Mouse (Mus musculus) fibroblast of lung, adult 2 months (primary cell): ENCODE measurements around the gene Lrp1.
"Not testable (repeated sequence)": the region's sequence is repeated elsewhere in the genome, so short reads cannot be mapped to it uniquely, and the experiment has no call there.

Experiments
- DNase-seq: peaks from one replicate; pipeline ENCODE4 v3.0.0-alpha.2; 2011; ENCODE audit warnings: low read depth

Gene Lrp1

GRCm38 (mm10) chr10:127620406-127621190 is at the start of gene Lrp1:
Gene Lrp1 (minus strand): TSS chr10:127621148.
- DNase-seq, result no peak

- no peak for DNase-seq
Measured at GRCm38 (mm10) chr10:127670185-127670584, 49.2 kb upstream of the Lrp1 start.

GRCm38 (mm10) chr10:127669170-127669569 is 48.2 kb upstream of the Lrp1 start:
- DNase-seq, result no peak

- DNase-seq, result peak; percentile 77
Measured at GRCm38 (mm10) chr10:127668093-127669050, 47.4 kb upstream of the Lrp1 start, which contains the start of gene Nab2. Gene Nab2 (minus strand): TSS chr10:127668568.

- peak; percentile 97 for DNase-seq
Measured at GRCm38 (mm10) chr10:127667269-127668092, 46.5 kb upstream of the Lrp1 start.

- DNase-seq, result peak; percentile 86
Measured at GRCm38 (mm10) chr10:127666501-127667268, 45.7 kb upstream of the Lrp1 start, which contains the start of gene Nemp1. Gene Nemp1 (plus strand): TSS chr10:127666901.

GRCm38 (mm10) chr10:127665366-127666181 is 44.6 kb upstream of the Lrp1 start:
- DNase-seq, result no peak

GRCm38 (mm10) chr10:127664891-127665290 is 43.9 kb upstream of the Lrp1 start:
- no peak for DNase-seq

- DNase-seq, result no peak
Measured at GRCm38 (mm10) chr10:127664166-127664565, 43.2 kb upstream of the Lrp1 start.

GRCm38 (mm10) chr10:127663590-127663989 is 42.6 kb upstream of the Lrp1 start:
- DNase-seq, result no peak

- DNase-seq, result no peak
Measured at GRCm38 (mm10) chr10:127662666-127663253, 41.8 kb upstream of the Lrp1 start.

GRCm38 (mm10) chr10:127661915-127662663 is 41.1 kb upstream of the Lrp1 start:
- DNase-seq, result peak; percentile 49

GRCm38 (mm10) chr10:127661291-127661914 is 40.5 kb upstream of the Lrp1 start:
- DNase-seq, result no peak

- no peak for DNase-seq
Measured at GRCm38 (mm10) chr10:127659551-127659950, 38.6 kb upstream of the Lrp1 start.

GRCm38 (mm10) chr10:127658076-127658475 is 37.1 kb upstream of the Lrp1 start:
- DNase-seq, result no peak

GRCm38 (mm10) chr10:127657617-127658016 is 36.7 kb upstream of the Lrp1 start:
- not testable (repeated sequence) for DNase-seq

- DNase-seq, result no peak
Measured at GRCm38 (mm10) chr10:127654970-127655579, 34.1 kb upstream of the Lrp1 start.
